Mouse (Mus musculus) ES-Bruce4 (cell line): ENCODE data around the gene Fnbp1.

Source experiments
- CTCF ChIP-seq: IDR thresholded peaks from one replicate; pipeline ENCODE4 v1.8.1; 2011; ENCODE audit warnings: low read depth, low read length
- POLR2A ChIP-seq: IDR thresholded peaks from one replicate; pipeline ENCODE4 v1.8.1; 2011; ENCODE audit warnings: low read length; ENCODE audit not compliant: insufficient read depth

GRCm38 (mm10) chr2:31068246-31069113 is 73.3 kb downstream of the Fnbp1 start:
- TF ChIP-seq CTCF (no peak), POLR2A (no peak)
